Mouse (Mus musculus) CD8-positive naive resting alpha-beta T cell, adult 2 months (primary cell): ENCODE measurements at regions not wholly inside any gene's neighbourhood (a gene's known extent, or its start where the extent isn't known, plus 50 kb on each side); places are given as distances from the start of the nearest gene placed in this dataset.

Experiments
- DNase-seq, 2 experiments: peaks; one replicate each; pipeline ENCODE4 v3.0.0; 2022; ENCODE audit warnings: low read depth in 2 of 2, low spot score in 2 of 2

DNA sequence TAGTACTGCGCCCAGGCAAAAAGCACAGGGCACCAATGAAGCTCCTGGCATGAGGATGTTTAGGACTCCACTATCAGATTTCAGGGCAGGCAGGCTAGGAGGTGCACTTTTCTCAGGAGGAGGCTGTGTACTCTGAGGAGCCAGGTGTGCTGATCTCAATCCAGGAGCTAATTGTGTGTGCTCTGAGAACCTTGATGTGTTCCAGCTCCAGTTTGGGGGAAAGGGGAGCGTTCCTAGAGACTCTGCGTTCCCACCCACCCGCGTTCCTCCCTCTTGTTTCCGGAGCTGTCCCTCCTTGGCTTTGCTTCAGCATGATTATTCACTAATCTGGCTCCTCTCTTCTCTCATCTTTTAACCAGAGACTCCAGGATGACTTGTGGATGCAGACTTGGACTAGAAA, 195.2 kb downstream of the Icos start:
- no peak for DNase-seq

DNA sequence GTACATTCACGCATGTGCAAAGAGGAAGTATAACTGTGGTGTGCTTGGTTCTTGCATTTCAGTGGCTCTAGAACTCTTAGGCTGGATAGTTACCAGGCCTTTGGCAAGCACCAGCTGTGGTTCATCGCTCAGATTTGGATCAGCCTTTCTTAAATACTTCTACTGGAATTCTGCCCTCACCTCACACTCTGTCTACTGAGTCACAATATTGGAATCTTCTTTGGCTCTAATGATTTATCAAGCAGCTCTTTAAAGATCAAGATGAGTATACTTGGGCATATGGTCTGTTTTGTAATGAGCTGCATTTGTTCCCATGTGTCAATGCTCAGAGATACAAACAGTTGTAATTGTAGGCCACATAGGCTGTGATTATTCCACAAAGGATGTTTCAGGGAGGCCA, 197.5 kb downstream of the Icos start:
- no peak for DNase-seq

DNA sequence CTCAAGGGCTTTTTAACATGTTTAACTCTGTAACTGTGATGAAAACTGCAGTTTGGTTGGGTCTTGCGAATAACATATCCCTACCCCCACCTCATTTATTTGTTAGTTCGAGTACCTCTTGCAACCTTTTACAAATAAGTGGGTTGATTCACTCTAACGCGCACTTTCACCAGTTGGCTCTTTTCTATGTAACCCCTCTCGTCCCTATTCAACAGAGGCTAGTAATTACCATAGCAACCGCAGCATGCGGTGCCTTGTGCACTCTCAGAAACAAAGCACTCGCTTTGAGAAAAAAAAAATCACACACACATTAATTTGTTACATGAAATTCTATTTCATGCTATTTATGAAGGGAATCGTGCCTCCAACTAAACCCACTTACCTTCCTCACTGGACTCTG, 201.7 kb downstream of the Icos start:
- DNase-seq = no peak

DNA sequence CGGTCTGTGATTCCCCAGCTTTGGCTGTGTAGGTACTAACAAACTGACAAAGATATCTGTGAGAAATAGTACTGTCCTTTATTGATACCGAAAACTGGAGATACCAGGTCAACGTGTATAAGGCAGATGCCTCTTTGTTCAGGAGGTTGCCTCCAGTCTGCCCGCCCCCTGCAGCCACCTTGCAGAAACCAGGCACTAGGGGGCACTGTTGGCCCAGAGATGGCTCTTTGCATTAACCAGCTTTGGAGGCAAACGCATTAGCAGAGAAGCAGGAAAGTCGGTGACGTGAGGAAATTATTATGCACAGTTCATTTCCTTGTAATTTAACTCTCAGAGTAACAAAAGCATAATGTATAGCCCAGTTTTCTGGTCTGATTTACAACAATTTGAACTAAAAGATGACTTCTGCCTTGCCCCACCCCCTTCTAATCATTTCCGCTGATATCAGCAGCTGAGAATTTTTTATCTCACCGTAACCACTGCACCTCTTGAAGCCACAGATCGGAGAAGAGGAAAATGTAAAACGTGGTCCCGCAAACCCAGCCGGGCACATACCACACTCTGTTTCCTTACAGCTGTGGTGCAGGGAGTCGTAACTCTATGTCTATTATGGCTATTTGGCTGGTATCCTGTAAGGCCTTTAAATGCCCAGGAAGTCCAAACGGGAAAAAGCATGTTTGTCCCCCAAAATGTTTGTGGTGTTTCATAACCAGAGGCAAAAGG, 203.5 kb downstream of the Icos start:
- peak; percentile 79 to 88 for DNase-seq

DNA sequence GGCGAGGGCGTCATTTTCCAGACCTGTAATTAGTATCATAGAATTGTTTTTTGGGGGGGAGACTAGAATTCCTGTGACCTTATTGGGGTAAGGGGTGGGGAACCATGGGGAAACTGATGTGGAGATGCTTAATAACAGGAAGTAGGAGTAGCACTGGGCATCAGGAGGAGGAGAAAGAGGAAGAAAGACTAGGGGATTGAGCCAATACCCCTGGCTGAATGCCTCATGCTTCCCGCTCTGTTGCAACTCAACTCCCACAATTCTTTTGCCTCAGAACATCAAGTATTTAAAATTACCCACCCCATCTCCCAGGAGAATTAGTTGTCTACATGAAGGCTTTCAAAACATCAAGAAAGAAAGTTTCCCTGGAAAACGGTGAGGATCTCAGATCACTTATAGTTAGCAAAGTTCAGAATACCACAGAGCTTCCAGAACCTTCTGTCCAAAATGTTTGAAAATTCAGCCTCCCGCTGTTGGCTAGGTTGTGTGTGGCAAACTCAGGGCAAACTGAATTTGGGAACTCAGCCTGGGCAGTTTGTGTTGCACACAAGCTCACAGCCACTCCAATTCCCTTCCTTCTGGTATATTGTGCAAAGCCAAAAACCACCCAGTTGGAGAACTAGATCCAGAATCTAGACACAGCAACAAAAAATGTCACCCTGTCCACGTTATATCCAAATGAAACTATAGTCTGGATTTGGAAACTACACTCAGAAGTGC, 209.8 kb downstream of the Icos start:
- no peak for DNase-seq

DNA sequence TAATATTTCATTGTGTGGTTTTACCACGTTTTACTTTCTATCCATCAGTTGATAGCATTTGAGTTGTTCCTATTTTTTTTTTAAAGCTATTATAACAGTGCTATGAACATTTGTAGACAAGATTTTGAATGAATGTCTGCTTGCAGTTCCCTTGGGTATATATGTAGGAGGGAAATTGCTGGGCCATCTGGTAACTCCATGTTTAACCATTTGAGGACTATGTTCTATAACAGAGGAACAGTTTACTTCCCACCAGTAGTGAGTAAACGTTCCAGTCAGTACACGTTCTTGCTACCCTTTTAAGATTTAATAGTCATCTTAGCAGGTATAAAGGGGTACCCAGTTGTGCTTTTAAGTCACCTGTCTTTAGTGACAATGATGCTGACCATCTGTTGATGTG, 213.2 kb downstream of the Icos start:
- no peak for DNase-seq

DNA sequence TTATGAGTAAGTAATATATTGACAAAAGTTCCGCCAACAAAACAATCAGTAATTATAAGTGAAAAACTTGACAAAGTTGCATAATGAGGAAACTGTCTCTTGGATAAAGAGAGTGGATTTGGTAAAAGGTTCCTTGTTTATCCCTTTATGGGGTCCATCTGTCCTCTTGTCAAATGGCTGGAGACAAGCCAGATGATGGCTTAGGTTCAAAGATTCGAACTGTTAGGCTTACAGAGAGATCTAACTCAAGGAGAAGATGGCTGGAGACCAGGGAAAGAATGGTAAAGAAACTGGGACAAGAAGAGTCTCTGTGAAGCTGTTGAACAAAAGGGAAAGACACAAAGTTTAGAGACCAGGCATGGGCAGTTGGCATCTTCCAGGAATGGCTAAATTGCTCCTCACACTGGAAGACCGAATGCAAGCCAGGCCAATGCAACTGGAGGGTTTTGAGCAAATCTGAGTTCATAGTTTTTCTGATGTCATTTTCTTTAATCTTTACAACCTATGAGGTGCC, 220.9 kb downstream of the Icos start:
- no peak for DNase-seq

DNA sequence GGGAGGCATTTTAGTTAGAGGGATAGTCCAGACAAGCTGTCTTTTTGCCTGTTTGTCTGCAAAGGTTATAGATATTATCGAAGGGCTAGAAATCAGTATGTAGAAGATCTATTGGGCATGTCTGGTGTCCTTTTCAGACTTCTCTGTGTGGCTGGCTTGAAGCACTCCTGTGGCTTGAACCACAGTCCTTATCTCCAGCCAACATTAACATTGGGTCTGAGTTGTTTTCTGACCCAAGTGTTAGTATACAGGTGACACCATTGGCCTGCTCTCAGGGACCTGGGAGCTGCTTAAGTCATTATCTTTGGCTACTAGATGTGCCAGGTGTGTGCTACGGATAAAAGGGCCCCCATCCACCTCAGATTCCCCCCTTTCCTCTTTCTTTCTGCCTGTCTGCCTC, 223.3 kb downstream of the Icos start:
- no peak for DNase-seq

DNA sequence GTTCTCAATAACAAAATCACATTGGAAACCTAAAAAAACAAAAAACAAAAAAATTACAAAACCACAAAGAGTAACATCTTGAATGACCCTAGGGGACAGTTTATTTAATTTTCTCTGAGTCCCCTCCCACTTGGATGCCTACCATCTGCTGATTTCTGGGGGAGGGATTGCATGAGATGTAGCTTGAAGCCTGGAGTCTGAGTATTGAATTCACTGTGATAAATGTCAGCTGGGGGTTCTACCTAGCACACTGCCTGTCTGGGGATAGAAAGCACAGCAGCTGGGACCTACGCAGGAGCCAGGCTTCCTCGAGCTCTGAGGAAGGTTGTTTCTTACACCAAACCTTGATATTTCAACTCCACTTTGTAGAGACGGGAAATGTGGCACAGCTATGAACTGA, 224.4 kb downstream of the Icos start:
- no peak for DNase-seq

DNA sequence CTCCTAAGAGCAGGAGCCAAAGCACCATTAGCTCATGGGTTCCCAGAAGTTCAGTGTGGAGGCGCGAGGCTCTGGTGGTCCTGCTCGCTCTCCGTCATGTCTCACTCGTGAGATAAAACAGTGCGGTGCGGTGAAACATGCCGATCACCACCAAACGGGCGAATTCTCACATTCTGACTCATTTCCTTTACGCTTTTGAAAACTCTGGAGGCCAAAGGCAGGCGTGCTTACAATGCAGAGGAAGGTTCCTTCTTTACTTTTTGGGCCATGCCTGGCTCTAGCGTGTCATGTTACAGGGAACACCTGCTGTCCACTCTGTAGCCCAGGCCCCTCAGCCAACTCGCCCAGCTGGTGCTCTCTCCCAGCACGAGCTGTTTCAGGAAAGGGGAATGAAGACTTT, 225.4 kb downstream of the Icos start:
- DNase-seq = no peak

DNA sequence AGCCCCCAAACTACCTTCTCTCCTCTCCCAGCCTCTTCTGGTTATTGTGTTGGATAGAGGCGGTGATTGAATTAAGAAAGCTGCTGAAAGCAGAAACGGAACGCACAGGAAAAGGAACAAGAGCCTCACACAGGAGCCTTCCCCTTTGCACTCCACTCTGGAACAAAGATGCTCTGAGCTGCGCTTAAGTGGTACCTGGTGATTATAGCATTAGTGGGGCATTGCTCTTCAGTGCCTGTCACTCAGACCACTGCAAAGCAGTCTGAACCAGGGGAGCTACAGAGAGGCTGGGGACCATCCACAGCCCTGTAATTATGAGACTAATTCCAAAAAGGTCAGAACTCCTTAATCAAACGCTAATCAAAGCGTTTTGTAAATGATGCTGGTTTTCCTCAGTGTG, 225.9 kb downstream of the Icos start:
- no peak for DNase-seq

DNA sequence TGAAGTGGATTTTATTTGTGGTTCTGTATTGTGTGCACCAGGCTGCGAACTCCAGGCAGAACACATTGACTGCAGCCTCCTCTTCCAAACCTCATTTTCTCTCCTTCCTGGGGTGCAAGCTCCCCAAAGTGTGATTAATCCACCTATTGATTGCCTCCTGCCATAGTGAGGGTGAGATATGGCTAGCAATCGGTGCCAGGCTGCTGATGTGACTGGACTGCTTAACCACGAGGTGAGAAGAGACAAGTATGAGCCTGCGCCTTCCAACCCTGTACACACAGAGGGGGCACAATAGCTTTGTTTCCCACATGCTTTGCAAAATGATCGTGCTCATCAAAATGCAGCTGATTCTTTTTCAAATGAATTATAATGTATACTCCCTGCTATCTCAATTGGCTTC, 227.4 kb downstream of the Icos start:
- DNase-seq = no peak

DNA sequence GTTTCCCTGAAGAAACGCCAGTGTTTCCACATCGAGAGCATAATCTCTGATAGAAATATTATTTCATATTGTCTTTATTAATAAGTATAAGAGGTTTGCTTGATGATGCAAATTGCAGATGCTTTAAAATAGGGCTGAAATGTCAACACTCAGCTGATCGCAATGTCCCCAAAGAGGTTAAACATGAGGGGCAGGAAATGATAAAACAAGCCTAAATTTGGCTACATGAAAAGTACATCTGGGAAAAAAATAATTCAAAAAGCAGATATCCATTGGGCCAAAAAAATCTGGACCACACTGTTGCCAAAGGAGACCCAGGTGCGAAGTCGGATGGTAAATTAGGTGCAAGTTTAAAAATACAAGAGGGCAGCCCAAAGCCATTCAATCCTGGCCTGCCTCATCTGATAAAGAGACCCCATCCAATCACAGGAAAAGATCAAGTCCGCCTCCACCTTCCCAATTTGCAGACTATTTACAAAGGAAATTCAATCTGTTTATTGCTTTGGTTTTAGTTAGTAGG, 229.2 kb downstream of the Icos start:
- DNase-seq = no peak

DNA sequence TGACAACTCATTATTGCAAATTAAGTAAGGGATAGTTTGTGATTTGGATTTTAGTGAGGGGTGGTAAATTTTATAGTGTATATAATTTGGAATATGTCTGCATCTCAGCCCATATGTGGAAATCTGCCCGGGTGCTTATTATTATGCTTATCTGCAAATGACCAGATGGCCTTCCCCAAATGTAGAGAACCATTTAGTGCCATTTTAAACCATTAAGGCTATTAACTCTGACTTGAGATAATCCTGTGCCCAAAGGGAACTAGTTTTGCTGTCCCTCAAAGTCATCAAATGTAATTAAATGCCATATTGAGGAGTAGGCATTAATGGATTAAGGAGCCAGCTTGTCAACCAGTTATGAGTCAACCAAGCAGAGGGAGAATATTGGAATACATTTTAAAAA, 230.7 kb downstream of the Icos start:
- no peak for DNase-seq

DNA sequence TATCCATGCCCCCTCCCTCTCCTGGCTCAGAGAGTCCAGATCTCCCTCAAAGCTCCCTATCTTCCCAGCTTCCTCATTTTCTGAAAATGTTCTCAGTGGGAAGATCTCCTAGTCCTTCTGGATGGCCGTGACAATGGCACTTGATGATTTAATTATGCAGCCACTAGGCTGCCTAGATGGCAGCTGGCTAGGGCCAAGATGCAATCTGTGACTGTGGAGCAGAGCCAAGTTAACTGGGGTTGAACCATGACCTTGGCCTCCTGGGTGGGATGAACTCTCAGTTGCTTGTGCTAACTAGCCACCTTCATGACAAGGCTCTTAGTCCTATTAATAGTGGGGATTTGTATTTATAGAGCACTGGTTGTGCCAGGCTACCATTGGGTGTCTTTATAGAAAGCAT, 243.4 kb downstream of the Icos start:
- DNase-seq = no peak

DNA sequence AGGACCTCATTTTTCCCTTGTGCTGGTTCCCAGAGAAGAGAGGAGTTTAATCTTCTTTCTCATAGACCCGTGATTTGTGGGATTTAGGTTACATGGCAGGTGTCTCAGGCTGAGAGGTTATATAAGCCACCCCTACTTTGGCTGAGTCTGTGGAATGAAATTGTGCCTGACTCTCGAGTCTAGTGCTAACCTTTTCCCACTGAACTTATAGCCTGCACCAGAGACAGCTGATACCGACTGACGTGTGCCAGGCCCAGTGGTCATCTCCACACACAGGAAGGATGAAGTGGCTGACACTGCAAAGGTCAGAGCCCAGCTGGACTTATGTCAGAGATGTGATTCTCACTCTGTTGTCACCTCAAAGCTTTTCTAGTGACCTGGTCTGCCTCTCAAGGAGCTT, 251.2 kb downstream of the Icos start:
- DNase-seq = no peak

DNA sequence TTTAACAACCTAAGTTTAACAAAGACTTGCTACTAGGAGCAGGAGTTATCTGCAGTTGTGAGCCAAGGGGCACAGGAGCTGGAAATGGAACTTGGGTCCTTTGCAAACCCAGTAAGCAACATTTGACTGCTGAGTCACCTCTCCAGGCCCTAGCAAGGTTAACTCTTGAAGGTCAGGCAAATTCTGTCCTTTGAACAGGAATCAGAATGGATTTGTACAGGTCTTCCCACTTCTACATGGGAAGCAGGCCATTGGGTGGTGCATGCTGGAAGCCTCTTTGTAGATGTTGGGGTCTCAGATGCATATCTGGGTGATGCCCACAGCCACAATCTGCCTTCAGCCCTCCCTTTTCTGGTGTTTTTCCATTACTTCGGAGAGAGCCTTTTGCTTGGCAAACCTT, 255.3 kb downstream of the Icos start:
- DNase-seq = no peak

DNA sequence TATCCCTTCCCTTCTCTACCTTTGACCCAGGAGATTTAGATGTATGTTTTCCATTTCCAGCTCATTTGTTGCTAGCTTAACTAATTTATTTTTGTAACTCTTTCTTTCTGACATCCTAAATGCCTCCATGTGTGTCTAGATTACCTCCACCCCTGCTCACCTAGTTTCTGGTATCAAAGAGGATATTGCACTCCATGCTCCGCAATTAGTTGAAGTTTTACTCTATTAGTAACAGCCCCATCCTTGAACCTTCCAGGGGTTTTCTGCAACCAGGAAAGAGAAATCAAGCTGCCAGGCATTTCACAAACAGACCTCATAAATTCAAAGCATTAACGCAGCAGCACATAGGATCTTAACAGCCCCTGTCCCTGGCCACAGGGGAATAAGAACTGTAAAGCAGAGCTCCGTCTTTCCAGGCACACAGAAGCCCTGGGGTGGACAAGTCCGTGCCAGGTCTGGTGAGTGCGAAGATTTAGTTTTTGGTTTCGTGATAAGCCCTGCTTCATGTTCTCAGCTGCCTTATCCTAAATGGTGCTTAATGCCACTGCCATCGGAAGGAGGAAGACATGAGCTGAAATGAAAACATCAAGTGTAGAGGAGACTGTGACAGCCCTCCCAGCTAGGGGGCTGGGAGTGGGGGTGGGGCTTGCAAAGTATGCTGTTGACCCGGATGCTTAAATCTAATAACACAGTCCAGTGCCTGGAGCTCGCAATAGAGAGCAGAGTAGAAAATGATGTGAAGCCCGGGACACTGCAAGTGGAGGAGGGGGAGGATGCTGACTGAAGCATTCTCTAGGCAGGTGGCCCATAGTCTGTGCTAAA, 256.0 kb downstream of the Icos start:
- no peak for DNase-seq

DNA sequence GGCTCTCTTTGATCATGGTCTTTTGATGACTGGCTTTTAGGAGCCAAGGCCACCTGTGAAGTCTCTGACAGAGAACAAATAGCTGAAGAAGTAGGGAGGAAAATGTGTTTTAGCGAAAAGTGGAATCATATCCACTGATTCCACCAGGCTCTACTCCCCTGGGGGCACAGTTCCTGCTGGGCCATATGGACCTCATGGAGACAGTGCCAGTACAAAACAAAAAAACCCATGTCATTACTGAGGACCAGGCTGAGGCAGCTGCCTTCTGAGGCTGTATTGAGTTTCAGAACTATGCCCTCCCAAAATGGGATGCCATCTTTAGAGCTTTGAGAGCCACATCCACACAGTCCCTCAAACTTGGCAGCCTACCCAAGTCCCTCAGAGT, 256.6 kb downstream of the Icos start:
- no peak for DNase-seq

DNA sequence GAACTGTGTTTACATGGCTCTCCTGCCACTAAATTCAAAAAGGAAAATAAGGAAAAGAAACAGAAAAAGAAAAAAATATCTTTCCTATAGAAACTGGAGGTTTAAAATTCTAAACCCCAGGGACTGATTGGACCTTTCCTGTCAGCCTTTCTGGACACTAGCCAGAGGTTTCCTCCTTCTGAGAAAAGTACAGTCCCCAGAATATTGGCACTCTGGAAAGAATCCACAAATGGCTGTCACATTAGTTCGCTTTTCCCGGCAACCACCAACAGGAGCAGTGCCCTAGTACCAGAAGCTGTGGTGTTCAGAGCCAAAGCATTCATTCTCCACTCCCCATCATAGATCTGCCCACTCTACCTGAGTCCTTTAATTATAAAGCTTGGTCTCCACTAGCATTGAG, 258.8 kb downstream of the Icos start:
- no peak for DNase-seq

DNA sequence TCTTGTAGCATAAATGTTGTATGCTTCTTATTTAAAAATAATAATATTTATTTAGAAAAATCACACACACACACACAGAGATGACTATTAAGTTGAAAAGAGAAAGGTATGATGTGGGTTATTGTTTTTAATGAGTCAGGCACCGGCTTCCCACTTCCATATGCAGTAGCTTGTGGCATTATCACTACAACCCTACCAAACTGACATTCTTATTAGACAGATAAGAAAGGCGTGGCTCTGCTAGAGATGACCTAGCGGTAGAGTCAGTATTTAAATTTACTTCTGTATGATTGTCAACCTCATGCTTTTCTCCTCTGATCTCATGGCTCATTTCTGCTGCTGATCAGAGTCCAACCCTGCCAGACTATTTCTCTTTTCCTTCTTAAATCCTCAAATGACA, 260.9 kb downstream of the Icos start:
- no peak for DNase-seq

DNA sequence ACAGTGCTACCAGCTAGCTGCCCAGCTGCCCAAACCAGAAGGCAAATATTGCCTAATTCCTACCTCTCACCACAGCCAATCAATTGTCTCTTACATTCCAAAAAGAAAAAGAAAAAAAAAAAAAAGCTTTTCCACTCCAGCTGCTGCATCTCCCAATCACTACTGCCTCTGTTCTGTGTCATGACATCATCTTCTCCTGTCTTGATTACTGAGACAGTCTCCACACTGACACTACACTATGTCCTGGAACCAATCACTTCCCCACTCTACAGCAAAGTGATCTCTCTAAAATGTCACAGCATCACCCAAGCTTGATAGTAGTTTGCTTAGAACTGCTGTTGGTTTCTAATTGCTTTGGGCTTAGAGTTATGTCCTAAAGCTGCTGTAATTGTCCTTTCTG, 279.8 kb downstream of the Icos start:
- DNase-seq = no peak
